Mouse (Mus musculus) limb, embryonic 12.5 days (tissue): Measurements from ENCODE around the gene Csnk1g1. TPM values are rescaled to one million over a fixed set of nuclear protein-coding genes. Genes with fewer than 3 reads are reported as not detected.

Experiments
- ATAC-seq: fragments of 200-750 bp; cut with Nextera tagmentation; 2 replicates; pipeline ENCODE4 v1.8.0; 2017; ENCODE audit warnings: low read depth, moderate TSS enrichment; ENCODE audit not compliant: insufficient number of reproducible peaks, insufficient read depth, low FRiP score, low TSS enrichment
- H3K27ac ChIP-seq: fragments of 300-500 bp; sonication (generic); 2 replicates; pipeline ENCODE4 v1.5.1; 2016; ENCODE audit warnings: mild to moderate bottlenecking, moderate library complexity
- H3K27me3 ChIP-seq: fragments of 300-500 bp; sonication (generic); 2 replicates; pipeline ENCODE4 v1.6.1; 2016; ENCODE audit warnings: mild to moderate bottlenecking, moderate library complexity
- H3K36me3 ChIP-seq: fragments of 300-500 bp; sonication (generic); 2 replicates; pipeline ENCODE4 v1.6.1; 2016; ENCODE audit warnings: mild to moderate bottlenecking, moderate library complexity
- H3K4me1 ChIP-seq: fragments of 300-500 bp; sonication (generic); replicated peaks from 2 replicates; pipeline ENCODE4 v1.6.1; 2016
- H3K4me2 ChIP-seq: fragments of 300-500 bp; sonication (generic); 2 replicates; pipeline ENCODE4 v1.6.1; 2016; ENCODE audit warnings: mild to moderate bottlenecking, moderate library complexity
- H3K4me3 ChIP-seq: fragments of 300-500 bp; sonication (generic); replicated peaks from 2 replicates; pipeline ENCODE4 v1.5.1; 2016; ENCODE audit warnings: mild to moderate bottlenecking
- H3K9ac ChIP-seq: fragments of 300-500 bp; sonication (generic); replicated peaks from 2 replicates; pipeline ENCODE4 v1.6.1; 2016; ENCODE audit warnings: mild to moderate bottlenecking, moderate library complexity
- H3K9me3 ChIP-seq: fragments of 300-500 bp; sonication (generic); 2 replicates; pipeline ENCODE4 v1.6.1; 2016; ENCODE audit warnings: mild to moderate bottlenecking, moderate library complexity
- whole genome bisulfite sequencing: fragments of 180-500 bp; shearing (Covaris S2); methylation state at CpG from one replicate; pipeline ENCODE4 v1.1.7; 2016; 5-methylcytosine and 5-hydroxymethylcytosine counted together
- polyA plus RNA-seq: library from polyadenylated mRNA; unstranded; fragments of >200 nt; fragmentation: Nextera tagmentation; extraction: Ambion mirVana; gene quantifications from 2 replicates; pipeline ENCODE4 v1.2.1, GENCODE M21; 2016

The Csnk1g1 gene
- polyA plus RNA-seq, 1 experiment from 2014 or later = 18.1 TPM

DNA sequence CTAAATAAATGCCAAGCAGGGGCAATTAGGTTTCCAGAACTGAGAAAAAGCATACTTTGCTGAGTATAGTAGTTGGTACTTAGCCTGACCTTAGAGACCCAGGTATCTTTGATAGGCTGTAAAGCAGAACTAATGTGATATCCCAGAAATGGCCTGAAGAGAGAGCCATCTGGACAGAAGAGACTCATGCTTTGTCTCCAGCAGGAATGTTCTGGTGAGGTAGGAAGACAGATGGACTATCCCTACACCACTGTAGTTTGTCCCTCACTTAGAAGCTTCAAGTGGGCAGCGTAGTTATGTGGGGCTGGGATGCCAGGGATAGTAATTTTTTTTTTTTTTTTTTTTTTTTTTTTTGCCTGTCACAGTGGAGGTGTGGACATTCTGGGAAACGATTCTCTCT, 5.3 kb downstream of the Csnk1g1 start:
- ATAC-seq = no peak
- 66% methylated on average over 2 of the region's 2 CpGs for WGBS

DNA sequence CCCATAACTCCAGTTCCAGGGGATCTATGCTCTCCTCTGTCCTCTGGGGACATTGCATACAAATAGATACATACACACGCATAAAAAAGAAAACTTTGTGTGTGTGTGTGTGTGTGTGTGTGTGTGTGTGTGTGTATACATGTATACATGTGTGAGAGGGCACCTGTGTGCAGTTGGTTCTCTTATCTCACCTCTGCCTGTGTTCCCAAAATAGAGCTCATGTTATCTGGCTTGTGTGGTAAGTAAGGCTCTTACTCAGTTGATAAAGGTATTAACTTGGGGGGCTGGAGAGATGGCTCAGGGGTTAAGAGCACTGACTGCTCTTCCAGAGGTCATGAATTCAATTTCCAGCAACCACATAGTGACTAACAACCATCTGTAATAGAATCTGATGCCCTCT, 8.3 kb downstream of the Csnk1g1 start:
- H3K4me3 ChIP-seq = no peak overlapping the region
- no peaks in the 10 kb centered on the region for H3K36me3 ChIP-seq
- H3K27me3 ChIP-seq = no peaks in the 10 kb centered on the region
- no peak overlapping the region for H3K27ac ChIP-seq
- no peak overlapping the region for H3K9ac ChIP-seq
- no peak overlapping the region for H3K4me2 ChIP-seq
- no peaks in the 10 kb centered on the region for H3K4me1 ChIP-seq
- no peak for ATAC-seq
- no peaks in the 10 kb centered on the region for H3K9me3 ChIP-seq
- WGBS = 88% methylated on average over 1 of the region's 1 CpGs

More for the DNA sequence above, 5.3 kb downstream of the Csnk1g1 start:
- no peaks in the 10 kb centered on the region for H3K9me3 ChIP-seq
- H3K27me3 ChIP-seq = no peaks in the 10 kb centered on the region
- H3K27ac ChIP-seq = no peak overlapping the region
- no peak overlapping the region for H3K4me3 ChIP-seq
- H3K4me1 ChIP-seq = peaks cover 6% of the 10 kb centered on the region
- no peak overlapping the region for H3K9ac ChIP-seq
- H3K4me2 ChIP-seq = no peak overlapping the region
- H3K36me3 ChIP-seq = no peaks in the 10 kb centered on the region

DNA sequence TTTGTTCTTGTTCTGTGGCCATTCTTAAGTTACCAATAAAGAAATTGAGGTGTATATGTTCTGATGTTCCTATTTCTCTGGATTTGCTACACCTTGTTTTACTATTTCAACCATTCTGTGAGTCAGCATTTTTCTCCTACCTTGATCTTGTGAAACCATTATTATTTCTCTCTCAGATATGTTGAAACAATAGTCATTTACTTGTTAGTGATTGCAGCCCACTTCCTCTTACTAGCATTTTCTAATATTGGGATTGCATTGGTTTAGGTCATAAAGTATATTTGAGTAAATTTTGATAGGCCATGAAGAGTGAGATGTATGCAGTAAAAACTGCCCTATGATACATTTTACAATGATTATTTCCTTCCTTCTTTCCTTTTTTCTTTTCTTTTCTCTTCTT, 19.7 kb downstream of the Csnk1g1 start:
- Histone ChIP-seq H3K4me3 (no peak overlapping the region), H3K9ac (no peak overlapping the region), H3K27ac (no peak overlapping the region), H3K27me3 (no peaks in the 10 kb centered on the region), H3K36me3 (no peaks in the 10 kb centered on the region), H3K4me1 (peaks cover 4% of the 10 kb centered on the region; the same call in 1 of the 2 replicates), H3K9me3 (no peaks in the 10 kb centered on the region), H3K4me2 (no peak overlapping the region)
- ATAC-seq = no peak

DNA sequence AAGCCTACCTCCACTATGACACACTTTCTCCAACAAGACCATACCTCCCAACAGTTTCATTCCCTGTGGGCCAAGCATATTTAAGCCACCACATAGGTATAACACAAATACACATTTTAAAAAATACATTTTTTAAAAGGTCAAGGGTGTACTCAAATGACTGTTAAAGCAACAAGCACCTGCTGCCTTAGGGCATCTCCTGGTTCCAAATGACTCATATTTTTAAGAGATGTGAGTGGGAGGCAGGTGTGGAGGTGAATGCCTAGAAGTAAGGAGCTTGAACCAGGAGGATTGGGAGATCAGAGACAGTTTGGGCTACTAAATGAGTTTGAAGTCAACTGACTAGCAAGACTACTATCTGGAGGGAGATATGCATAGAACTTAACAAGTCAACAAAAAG, 21.1 kb downstream of the Csnk1g1 start:
- H3K4me2 ChIP-seq = no peak overlapping the region
- no peak overlapping the region for H3K4me3 ChIP-seq
- ATAC-seq = no peak
- no peak overlapping the region for H3K9ac ChIP-seq
- no peak overlapping the region for H3K27ac ChIP-seq
- no peaks in the 10 kb centered on the region for H3K9me3 ChIP-seq
- H3K4me1 ChIP-seq = no peaks in the 10 kb centered on the region
- no peaks in the 10 kb centered on the region for H3K36me3 ChIP-seq
- H3K27me3 ChIP-seq = no peaks in the 10 kb centered on the region

DNA sequence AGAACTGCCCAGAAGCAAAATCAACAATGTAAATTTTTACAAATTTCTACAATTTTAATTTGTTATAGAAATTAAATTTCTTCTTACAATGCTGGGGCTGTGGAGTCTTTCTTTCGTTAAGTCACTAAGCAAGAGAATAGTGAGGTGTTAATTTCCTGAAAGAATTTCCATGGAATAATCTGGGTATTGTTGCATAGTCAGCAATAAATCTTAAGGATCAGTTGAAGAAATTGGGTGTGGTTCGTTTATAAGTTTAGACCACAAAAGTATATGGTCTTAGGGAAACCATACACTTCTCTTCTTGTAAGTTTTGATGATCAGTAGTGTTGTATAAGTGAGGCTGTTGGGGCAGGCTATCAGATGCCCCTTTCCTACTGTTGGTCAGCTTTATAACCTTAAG, 28.8 kb downstream of the Csnk1g1 start:
- no peaks in the 10 kb centered on the region for H3K4me1 ChIP-seq
- no peaks in the 10 kb centered on the region for H3K27me3 ChIP-seq
- H3K36me3 ChIP-seq = peaks cover 3% of the 10 kb centered on the region; the same call in 1 of the 2 replicates
- no peak overlapping the region for H3K9ac ChIP-seq
- ATAC-seq = no peak
- H3K27ac ChIP-seq = no peak overlapping the region
- H3K4me2 ChIP-seq = no peak overlapping the region
- H3K9me3 ChIP-seq = no peaks in the 10 kb centered on the region
- WGBS = 90% methylated on average over 2 of the region's 2 CpGs
- H3K4me3 ChIP-seq = no peak overlapping the region

DNA sequence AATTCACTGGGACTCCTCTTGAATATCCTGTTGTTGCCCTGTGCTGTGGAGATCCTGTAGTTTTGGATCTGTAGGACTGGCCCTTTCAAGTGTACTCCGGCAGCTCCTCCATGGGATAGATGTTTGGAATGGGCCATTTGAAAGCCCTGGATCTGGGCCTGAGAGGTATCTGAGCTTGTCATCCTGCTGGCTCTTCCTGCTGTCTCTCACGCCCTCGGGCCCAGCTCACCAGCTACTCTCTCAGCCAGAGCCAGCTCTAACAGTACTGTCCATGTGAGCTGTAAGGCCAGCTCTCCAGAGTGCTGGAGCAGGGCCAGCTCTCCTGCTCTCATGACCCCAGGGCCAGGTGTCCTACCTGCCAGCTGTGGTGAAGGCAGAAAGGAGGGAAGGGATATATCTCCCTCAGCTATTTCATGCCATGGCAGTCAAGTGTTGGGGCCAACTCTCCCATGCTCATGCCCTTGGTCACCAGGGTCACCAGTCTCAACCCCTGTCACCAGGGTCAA, 42.4 kb downstream of the Csnk1g1 start:
- no peak overlapping the region for H3K9ac ChIP-seq
- H3K27me3 ChIP-seq = no peaks in the 10 kb centered on the region
- peaks cover 9% of the 10 kb centered on the region for H3K36me3 ChIP-seq
- no peaks in the 10 kb centered on the region for H3K9me3 ChIP-seq
- no peak overlapping the region for H3K27ac ChIP-seq
- no peak for ATAC-seq
- no peaks in the 10 kb centered on the region for H3K4me1 ChIP-seq
- 88% methylated on average over 3 of the region's 3 CpGs for WGBS
- H3K4me2 ChIP-seq = no peak overlapping the region
- no peak overlapping the region for H3K4me3 ChIP-seq

DNA sequence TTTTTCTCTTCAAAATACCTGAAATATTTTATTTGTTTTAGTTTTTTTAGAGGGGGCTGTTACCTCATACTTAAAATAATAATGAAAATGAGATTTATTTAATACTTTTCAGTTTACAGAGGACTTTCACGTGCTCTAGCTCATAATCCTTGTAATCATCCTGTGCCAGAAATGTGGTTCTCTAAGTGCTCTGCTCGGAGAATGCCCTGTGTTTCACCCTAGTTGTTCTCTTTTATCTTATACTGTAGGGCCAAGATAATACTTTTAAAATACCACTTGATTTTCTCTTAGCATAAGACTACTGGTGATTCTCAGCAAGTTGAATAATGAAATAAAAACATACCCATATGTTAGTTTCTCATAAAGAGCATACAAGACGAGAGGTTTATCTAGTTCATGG, 61.3 kb downstream of the Csnk1g1 start:
- whole genome bisulfite sequencing = 72% methylated on average over 3 of the region's 3 CpGs
- no peak overlapping the region for H3K9ac ChIP-seq
- H3K36me3 ChIP-seq = no peaks in the 10 kb centered on the region
- no peak overlapping the region for H3K27ac ChIP-seq
- H3K9me3 ChIP-seq = no peaks in the 10 kb centered on the region
- H3K4me3 ChIP-seq = no peak overlapping the region
- no peak for ATAC-seq
- no peaks in the 10 kb centered on the region for H3K27me3 ChIP-seq
- peaks cover 5% of the 10 kb centered on the region; the same call in 1 of the 2 replicates for H3K4me1 ChIP-seq
- no peak overlapping the region for H3K4me2 ChIP-seq

DNA sequence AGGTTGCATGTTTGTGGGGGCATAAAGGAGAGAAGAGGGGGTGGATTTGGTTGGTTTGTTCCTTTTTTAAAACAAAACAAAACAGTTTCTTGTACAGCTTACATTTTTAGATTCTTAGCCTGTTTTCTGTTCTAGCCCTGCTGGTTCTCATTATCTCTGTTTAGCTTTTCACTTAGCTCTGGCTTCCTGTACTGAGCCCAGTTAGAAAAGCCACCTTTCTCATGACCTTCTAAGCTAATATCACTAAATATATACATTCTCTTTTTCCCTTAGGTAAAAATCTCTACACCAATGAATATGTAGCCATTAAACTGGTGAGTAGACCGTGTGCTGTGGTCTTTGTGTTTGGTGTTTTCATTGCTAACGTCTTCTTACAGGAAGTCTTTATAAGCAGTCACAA, 64.5 kb downstream of the Csnk1g1 start:
- Histone ChIP-seq H3K9me3 (no peaks in the 10 kb centered on the region), H3K36me3 (no peaks in the 10 kb centered on the region; the same call in 1 of the 2 replicates), H3K4me1 (peaks cover 10% of the 10 kb centered on the region), H3K4me3 (no peak overlapping the region), H3K27me3 (no peaks in the 10 kb centered on the region), H3K9ac (no peak overlapping the region), H3K4me2 (no peak overlapping the region), H3K27ac (no peak overlapping the region)
- 32% methylated on average over 2 of the region's 2 CpGs for WGBS
- ATAC-seq = no peak

DNA sequence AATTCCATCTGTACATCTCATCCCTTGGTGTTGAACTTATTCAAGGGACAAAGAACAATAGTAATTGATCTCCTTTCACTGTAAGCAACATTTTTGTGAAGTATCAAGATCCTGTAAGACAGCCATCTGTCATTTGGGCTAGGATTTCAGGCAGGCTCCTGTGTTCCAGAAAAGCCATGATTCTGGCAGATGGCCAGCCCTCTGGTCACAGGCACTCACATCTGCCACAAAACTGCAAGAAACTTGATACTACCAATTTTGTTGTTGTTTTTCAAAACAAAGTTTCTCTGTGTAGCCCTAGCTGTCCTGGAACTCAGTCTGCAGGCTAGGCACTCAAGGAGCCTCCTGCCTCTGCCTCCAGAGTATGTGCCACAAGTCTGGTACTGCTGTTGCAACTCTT, 67.2 kb downstream of the Csnk1g1 start:
- no peak overlapping the region for H3K9ac ChIP-seq
- no peak for ATAC-seq
- no peaks in the 10 kb centered on the region for H3K27me3 ChIP-seq
- no peak overlapping the region for H3K4me3 ChIP-seq
- H3K4me2 ChIP-seq = no peak overlapping the region
- H3K36me3 ChIP-seq = no peaks in the 10 kb centered on the region; the same call in 1 of the 2 replicates
- peaks cover 14% of the 10 kb centered on the region for H3K4me1 ChIP-seq
- H3K9me3 ChIP-seq = no peaks in the 10 kb centered on the region
- H3K27ac ChIP-seq = 0 out of 2 replicates have a peak overlapping the region, but pooled peaks have one; percentile 45

DNA sequence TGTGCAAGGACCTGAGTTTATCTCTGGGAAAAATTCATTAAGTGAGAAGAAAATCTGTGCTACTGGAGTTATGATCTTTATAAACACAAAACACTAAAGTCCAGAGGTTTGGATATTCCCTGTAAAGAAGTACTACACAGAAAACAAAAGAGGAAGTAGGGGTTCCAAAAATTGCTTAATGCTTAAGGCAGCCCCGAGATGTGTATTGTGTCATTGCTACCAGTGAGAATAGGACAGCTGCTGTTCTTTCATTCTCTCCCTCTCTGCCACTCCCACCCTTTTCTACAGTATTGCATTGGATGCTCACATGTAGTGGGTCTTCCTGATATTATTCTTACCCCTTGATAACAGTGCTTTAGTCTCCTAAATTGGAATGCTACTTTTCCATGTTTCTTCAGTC, 74.1 kb downstream of the Csnk1g1 start:
- WGBS = 96% methylated on average over 1 of the region's 1 CpGs
- H3K27ac ChIP-seq = no peak overlapping the region
- ATAC-seq = no peak

DNA sequence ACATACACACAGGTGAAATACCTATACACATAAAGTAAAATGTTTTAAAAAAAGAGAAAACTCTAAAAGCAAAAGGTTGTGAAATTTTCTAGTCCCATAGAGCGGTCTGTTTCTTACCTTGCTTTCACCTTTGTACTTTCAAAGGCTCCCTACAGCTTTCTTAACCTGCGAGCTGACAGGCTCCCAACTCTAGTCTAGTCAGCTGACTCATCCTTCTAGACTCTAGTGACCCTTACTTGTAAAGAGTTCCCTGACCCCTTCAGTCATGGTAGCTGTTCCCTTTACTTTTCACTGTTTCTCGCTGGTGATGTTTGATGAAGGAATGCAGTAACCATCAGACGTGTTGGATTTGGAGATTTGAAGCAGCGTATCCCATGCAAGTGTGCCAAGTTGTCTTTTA, 78.3 kb downstream of the Csnk1g1 start:
- Histone ChIP-seq H3K27me3 (no peaks in the 10 kb centered on the region), H3K4me1 (no peaks in the 10 kb centered on the region), H3K9me3 (no peaks in the 10 kb centered on the region), H3K27ac (no peak overlapping the region), H3K9ac (no peak overlapping the region), H3K4me2 (no peak overlapping the region), H3K4me3 (no peak overlapping the region), H3K36me3 (no peaks in the 10 kb centered on the region; the same call in 1 of the 2 replicates)
- 90% methylated on average over 5 of the region's 5 CpGs for WGBS
- ATAC-seq = no peak

More for the DNA sequence above, 74.1 kb downstream of the Csnk1g1 start:
- no peak overlapping the region for H3K4me3 ChIP-seq
- no peaks in the 10 kb centered on the region; the same call in 1 of the 2 replicates for H3K36me3 ChIP-seq
- no peak overlapping the region for H3K4me2 ChIP-seq
- no peak overlapping the region for H3K9ac ChIP-seq
- H3K4me1 ChIP-seq = 0 out of 2 replicates have a peak, but pooled peaks cover 7% of the 10 kb centered on the region
- no peaks in the 10 kb centered on the region for H3K27me3 ChIP-seq
- no peaks in the 10 kb centered on the region for H3K9me3 ChIP-seq

DNA sequence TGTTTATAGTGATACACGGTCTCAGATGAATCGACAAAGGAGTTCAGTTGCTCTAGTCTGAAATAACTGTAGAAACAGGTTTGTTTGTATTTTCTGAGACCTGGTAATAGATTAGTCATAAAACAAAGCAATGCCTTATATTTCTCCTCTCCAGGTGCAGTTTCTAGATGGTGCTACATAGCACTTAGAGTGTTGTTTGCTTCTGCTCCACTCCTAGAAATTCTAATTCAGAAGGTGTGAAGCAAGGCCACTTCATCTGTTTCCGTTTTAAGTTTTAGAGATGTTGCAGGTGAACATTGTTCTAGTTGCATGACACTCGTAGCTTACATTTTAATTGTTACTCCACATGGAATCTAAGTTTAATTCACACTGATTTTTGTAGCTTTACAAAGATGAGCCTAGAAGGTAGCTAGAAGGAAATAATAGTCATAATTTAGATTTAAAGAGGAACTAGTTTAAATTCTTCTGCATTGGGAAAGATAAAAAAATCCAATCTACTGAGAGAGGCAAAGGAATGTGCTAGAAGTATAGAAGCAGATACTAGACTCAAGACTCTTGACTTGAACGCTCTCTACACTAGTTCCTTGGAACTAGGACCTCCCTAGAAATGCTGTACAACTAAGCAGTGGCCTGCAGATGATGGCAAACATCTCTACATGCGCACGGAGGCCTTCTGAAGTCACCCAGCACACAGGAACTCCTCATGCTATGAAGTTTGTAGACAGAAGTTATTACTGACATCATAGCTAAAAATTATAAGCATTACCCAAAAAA, 87.1 kb downstream of the Csnk1g1 start:
- no peaks in the 10 kb centered on the region for H3K9me3 ChIP-seq
- no peak overlapping the region for H3K4me3 ChIP-seq
- H3K4me2 ChIP-seq = no peak overlapping the region
- no peak overlapping the region for H3K9ac ChIP-seq
- H3K36me3 ChIP-seq = peaks cover 9% of the 10 kb centered on the region; the same call in 1 of the 2 replicates
- H3K4me1 ChIP-seq = peaks cover 11% of the 10 kb centered on the region
- no peak for ATAC-seq
- no peak overlapping the region for H3K27ac ChIP-seq
- WGBS = 88% methylated on average over 7 of the region's 7 CpGs
- no peaks in the 10 kb centered on the region for H3K27me3 ChIP-seq
